Mouse (Mus musculus): ENCODE results near the gene Olfr1434.
"Not testable (repeated sequence)": the region's sequence is repeated elsewhere in the genome, so short reads cannot be mapped to it uniquely, and the experiment has no call there.

The Olfr1434 gene

GRCm38 (mm10) chr19:12279554-12279953 lies at the start of gene Olfr1434:
Gene Olfr1434, plus strand, starts transcription at chr19:12279854.
- DNase-seq (ENCODE audit: extremely low read depth, low read depth), result no peak

DNA sequence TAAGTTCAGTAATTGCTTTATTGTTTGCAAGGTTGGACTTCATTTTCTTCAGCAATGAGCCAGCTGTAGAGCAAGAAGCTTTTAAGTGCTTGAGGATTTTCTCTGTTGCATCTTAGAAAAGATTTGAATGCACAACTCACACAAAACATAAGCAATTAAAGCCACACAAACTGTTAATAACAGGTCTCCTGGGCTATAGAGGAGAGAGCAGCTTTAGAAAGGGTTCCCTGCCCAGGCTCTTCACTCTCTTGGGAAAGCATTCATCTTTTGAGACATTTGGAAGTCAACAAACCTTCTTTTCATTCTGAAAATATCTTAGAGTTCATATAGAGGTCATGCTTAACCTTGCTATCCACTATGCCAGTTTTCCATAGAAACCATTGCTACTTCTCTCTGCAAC lies 47.2 kb upstream of the Olfr1434 start, which contains the start of gene Olfr1432:
Gene Olfr1432 (minus strand): TSS at position 101 of the 400 bp plus-strand sequence.
- not testable (repeated sequence) for DNase-seq (ENCODE audit: extremely low read depth, low read depth)

GRCm38 (mm10) chr19:12241559-12241958 lies 38.1 kb upstream of the Olfr1434 start, which contains the start of gene Olfr262:
Gene Olfr262, minus strand, starts transcription at chr19:12241659.
- no peak for DNase-seq (ENCODE audit: extremely low read depth, low read depth)

GRCm38 (mm10) chr19:12260732-12261131 lies 18.9 kb upstream of the Olfr1434 start, which contains the start of gene Olfr235:
Gene Olfr235, plus strand, starts transcription at chr19:12261032.
- no peak for DNase-seq (ENCODE audit: extremely low read depth, low read depth)

- no peak for DNase-seq (ENCODE audit: extremely low read depth, low read depth)
These were observed 13.3 kb downstream of the Olfr1434 start for GRCm38 (mm10) chr19:12292979-12293378.

DNA sequence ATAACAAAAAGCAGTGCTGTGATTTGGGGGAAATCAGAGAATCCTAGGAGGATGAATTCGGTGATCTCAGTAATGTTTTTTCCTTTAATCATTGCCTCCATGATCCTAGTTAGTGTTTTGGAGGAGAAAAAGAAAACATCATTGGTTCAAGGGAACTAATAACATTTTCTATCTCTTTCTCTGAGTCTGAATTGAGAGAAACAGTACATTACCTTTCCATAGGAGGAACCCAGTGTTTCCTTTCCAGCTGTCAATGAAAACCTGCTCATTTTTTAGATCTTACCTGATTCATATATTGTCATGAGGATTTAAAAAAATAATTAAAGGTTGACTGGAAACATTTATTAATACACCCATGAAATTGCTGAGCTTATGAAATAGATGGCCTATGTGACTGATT lies 19.4 kb downstream of the Olfr1434 start, which contains the start of gene Olfr1436:
Gene Olfr1436 (minus strand): TSS at position 101 of the 400 bp plus-strand sequence.
- DNase-seq (ENCODE audit: extremely low read depth, low read depth), result not testable (repeated sequence)

- no peak for DNase-seq (ENCODE audit: extremely low read depth, low read depth)
These were observed 45.3 kb downstream of the Olfr1434 start, which contains the start of gene Olfr1437 for GRCm38 (mm10) chr19:12325001-12325400. Gene Olfr1437, minus strand, starts transcription at chr19:12325101.
